Mouse (Mus musculus) liver, adult 2 months (tissue): Measurements from ENCODE around the gene Ripk3.
"Not testable (repeated sequence)": the region's sequence is repeated elsewhere in the genome, so short reads cannot be mapped to it uniquely, and the experiment has no call there.

Experiments used
- CTCF ChIP-seq: fragments of 200-500 bp; IDR thresholded peaks from 2 replicates; pipeline ENCODE4 v1.5.1; 2011; ENCODE audit warnings: low read depth, low read length, control low read depth
- POLR2A ChIP-seq: fragments of 200-500 bp; IDR thresholded peaks from 2 replicates; pipeline ENCODE4 v1.6.1; 2011; ENCODE audit warnings: low read length, control low read depth; ENCODE audit not compliant: insufficient read depth; ENCODE audit errors: extremely low read depth

- not testable (repeated sequence) for TF ChIP-seq POLR2A
- peak; percentile 81 for TF ChIP-seq CTCF
These were observed 28.5 kb downstream of the Ripk3 start for GRCm38 (mm10) chr14:55760156-55760555.
